ENCODE assay signal across 27 mouse cellular contexts in the genomic region with DNA sequence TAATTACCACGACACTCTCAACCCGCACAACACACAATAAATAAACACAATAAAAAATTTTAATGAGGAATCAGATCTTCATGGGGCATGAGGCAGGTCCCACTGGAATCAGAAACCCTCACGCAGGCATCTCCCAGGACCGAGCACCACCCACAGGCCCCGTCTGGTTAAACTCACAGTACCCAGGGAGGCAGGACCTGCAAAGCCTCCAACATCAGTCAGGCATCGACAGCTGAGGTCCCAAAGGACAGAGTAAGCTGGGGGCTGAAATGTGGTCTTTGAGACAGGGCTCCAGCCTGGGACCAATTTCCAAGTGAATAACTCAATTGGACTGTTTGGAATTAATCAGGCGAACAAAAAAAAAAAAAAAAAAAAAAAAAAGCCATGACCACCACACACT. TPM values are rescaled to one million over a fixed set of nuclear protein-coding genes. Genes with fewer than 3 reads are reported as not detected.
A peak's percentile ranks its signal among the peaks of the same experiment; 100 is the strongest.
DNase-seq lines count a peak whose midpoint lies in the region; ATAC-seq and TF ChIP-seq lines count a peak whose summit lies in the region.
"Had no signal": no experiment of that assay in that cellular context is flagged by ENCODE, and none has a peak within 500 bp of the region (broad histone marks: within the 10 kb centered on the region; RNA-seq: fewer than 3 reads in every experiment).

No protein-coding gene starts in this region.

- no peak for DNase-seq in hindbrain, embryonic 10.5 days (ENCODE audit: low spot score)
- peak; percentile 36 for DNase-seq in brain, embryonic 14.5 days (ENCODE audit: low read depth)
- DNase-seq in limb, embryonic 10.5 days (ENCODE audit: low spot score), result peak; percentile 62
- no peak for DNase-seq in lung, adult 2 months
- no peak for DNase-seq in frontal cortex, postnatal 14 days (ENCODE audit: low spot score in 2 of 2)
- DNase-seq: adrenal gland, postnatal 10 days; cerebellum, adult 11 months; cerebellum, adult 9-10 months; cerebellum, postnatal 36 days; gastrocnemius, postnatal 25 days; heart, postnatal 36 days; kidney, adult 11 months; kidney, postnatal 25 days; liver, embryonic 13.5 days; lung, embryonic 14.5 days; right cerebral cortex, postnatal 25 days had no signal

- no peaks in the 10 kb centered on the region for H3K9me3 ChIP-seq in hindbrain, embryonic 10.5 days
- no peaks in the 10 kb centered on the region for H3K9me3 ChIP-seq in hindbrain, embryonic 13.5 days
- no peaks in the 10 kb centered on the region for H3K9me3 ChIP-seq in limb, embryonic 10.5 days (replicated peaks)
- H3K9me3 ChIP-seq: embryonic facial prominence, embryonic 12.5 days; forebrain, embryonic 12.5 days; heart, embryonic 10.5 days; heart, embryonic 15.5 days; liver, embryonic 13.5 days; midbrain, embryonic 12.5 days; neural tube, embryonic 13.5 days; stomach, embryonic 15.5 days had no signal

- H3K4me2 ChIP-seq in hindbrain, embryonic 13.5 days, result no peak overlapping the region
- H3K4me2 ChIP-seq: embryonic facial prominence, embryonic 12.5 days; forebrain, embryonic 12.5 days; heart, embryonic 15.5 days; hindbrain, embryonic 14.5 days; liver, embryonic 13.5 days; lung, embryonic 14.5 days; midbrain, embryonic 12.5 days; neural tube, embryonic 13.5 days; stomach, embryonic 15.5 days had no signal

- no peak overlapping the region for H3K4me3 ChIP-seq in hindbrain, embryonic 10.5 days
- H3K4me3 ChIP-seq in hindbrain, embryonic 13.5 days, result no peak overlapping the region
- H3K4me3 ChIP-seq in limb, embryonic 10.5 days, result no peak overlapping the region
- no peak overlapping the region for H3K4me3 ChIP-seq in lung, adult 2 months (replicated peaks; ENCODE audit: extremely low read depth, low read depth, low read length)
- H3K4me3 ChIP-seq: embryonic facial prominence, embryonic 12.5 days; forebrain, embryonic 12.5 days; heart, embryonic 10.5 days; heart, embryonic 15.5 days; left cerebral cortex, adult 2 months; liver, embryonic 13.5 days; midbrain, embryonic 12.5 days; neural tube, embryonic 13.5 days; stomach, embryonic 15.5 days had no signal

- TF ChIP-seq CTCF in brain, embryonic 14.5 days (IDR thresholded peaks at IDR 0.05; ENCODE audit: borderline replicate concordance, extremely low read depth, insufficient read depth, insufficient read length), result no peak
- TF ChIP-seq CTCF in lung, adult 2 months (IDR thresholded peaks at IDR 0.05; ENCODE audit: insufficient read depth, low read length), result no peak

- peak overlapping the region; percentile 35; the same call in 1 of the 2 replicates for H3K27ac ChIP-seq in hindbrain, embryonic 10.5 days
- H3K27ac ChIP-seq in hindbrain, embryonic 13.5 days, result no peak overlapping the region
- peak overlapping the region; percentile 37; the same call in 1 of the 2 replicates for H3K27ac ChIP-seq in limb, embryonic 10.5 days
- H3K27ac ChIP-seq: forebrain, embryonic 12.5 days; heart, embryonic 10.5 days; heart, embryonic 15.5 days; hindbrain, embryonic 14.5 days; left cerebral cortex, adult 2 months; liver, embryonic 13.5 days; midbrain, embryonic 12.5 days; neural tube, embryonic 13.5 days; stomach, embryonic 15.5 days had no signal

- 0 out of 2 replicates have a peak, but pooled peaks cover 2% of the 10 kb centered on the region for H3K27me3 ChIP-seq in hindbrain, embryonic 10.5 days (ENCODE audit: insufficient read depth, poor library complexity, severe bottlenecking)
- H3K27me3 ChIP-seq in hindbrain, embryonic 13.5 days, result 0 out of 2 replicates have a peak, but pooled peaks cover 3% of the 10 kb centered on the region
- H3K27me3 ChIP-seq in limb, embryonic 10.5 days (ENCODE audit: low read depth, poor library complexity, severe bottlenecking), result no peaks in the 10 kb centered on the region; the same call in 1 of the 2 replicates
- H3K27me3 ChIP-seq: embryonic facial prominence, embryonic 12.5 days; forebrain, embryonic 12.5 days; liver, embryonic 13.5 days; neural tube, embryonic 13.5 days; Patski; stomach, embryonic 15.5 days had no signal

- no peak overlapping the region for H3K9ac ChIP-seq in hindbrain, embryonic 13.5 days
- H3K9ac ChIP-seq: embryonic facial prominence, embryonic 12.5 days; forebrain, embryonic 12.5 days; heart, embryonic 15.5 days; hindbrain, embryonic 14.5 days; liver, embryonic 13.5 days; lung, embryonic 14.5 days; midbrain, embryonic 12.5 days; neural tube, embryonic 13.5 days; stomach, embryonic 15.5 days had no signal

- peaks cover 48% of the 10 kb centered on the region for H3K4me1 ChIP-seq in hindbrain, embryonic 10.5 days (replicated peaks)
- H3K4me1 ChIP-seq in hindbrain, embryonic 13.5 days (replicated peaks), result peaks cover 6% of the 10 kb centered on the region
- peaks cover 75% of the 10 kb centered on the region for H3K4me1 ChIP-seq in limb, embryonic 10.5 days
- H3K4me1 ChIP-seq in lung, adult 2 months (ENCODE audit: control insufficient read depth, insufficient read depth, low read length), result no peaks in the 10 kb centered on the region
- H3K4me1 ChIP-seq: heart, embryonic 15.5 days had no signal

- 46% methylated on average over 7 of the region's 7 CpGs for WGBS in hindbrain, embryonic 10.5 days
- WGBS in hindbrain, embryonic 13.5 days, result 27% methylated on average over 7 of the region's 7 CpGs
- 22% methylated on average over 7 of the region's 7 CpGs for WGBS in limb, embryonic 10.5 days
- WGBS in lung, adult 2 months, result 74% methylated on average over 7 of the region's 7 CpGs

- ATAC-seq in hindbrain, embryonic 13.5 days (ENCODE audit: low FRiP score), result no peak
- ATAC-seq: Patski had no signal

- H3K36me3 ChIP-seq in hindbrain, embryonic 10.5 days, result no peaks in the 10 kb centered on the region
- no peaks in the 10 kb centered on the region for H3K36me3 ChIP-seq in hindbrain, embryonic 13.5 days
- H3K36me3 ChIP-seq in limb, embryonic 10.5 days, result no peaks in the 10 kb centered on the region
- H3K36me3 ChIP-seq: embryonic facial prominence, embryonic 12.5 days; forebrain, embryonic 12.5 days; heart, embryonic 10.5 days; heart, embryonic 15.5 days; liver, embryonic 13.5 days; midbrain, embryonic 12.5 days; neural tube, embryonic 13.5 days; stomach, embryonic 15.5 days had no signal

- no peak for TF ChIP-seq POLR2A in brain, embryonic 14.5 days (IDR thresholded peaks at IDR 0.05; ENCODE audit: borderline replicate concordance, extremely low read depth, insufficient read depth, insufficient read length, poor library complexity, severe bottlenecking)
- no peak for TF ChIP-seq POLR2A in lung, adult 2 months (IDR thresholded peaks at IDR 0.05; ENCODE audit: borderline replicate concordance, extremely low read depth, low read depth, low read length)

RNA-seq across cellular contexts. Expression of gene Phykpl, which starts 46.2 kb away (rescaled TPM):
- 13.5 and 14.6 TPM in 2 replicates for polyA plus RNA-seq in hindbrain, embryonic 10.5 days (2016; fragmentation: Nextera tagmentation; extraction: Ambion mirVana)
- 10.5 and 11.0 TPM in 2 replicates for polyA plus RNA-seq in hindbrain, embryonic 13.5 days (2015; fragmentation: Nextera tagmentation; extraction: Ambion mirVana)
- 6.6 and 9.3 TPM in 2 replicates for polyA plus RNA-seq in brain, embryonic 14.5 days (2012; rRNA removed)
- polyA plus RNA-seq in limb, embryonic 10.5 days (2016; fragmentation: Nextera tagmentation; extraction: Ambion mirVana), result 15.6 and 16.1 TPM in 2 replicates
- polyA plus RNA-seq in lung, adult 2 months (2012; rRNA removed), result 19.8 and 25.4 TPM in 2 replicates

Comparison
In these comparisons a context has a peak if more than half of its experiments do, and no peak if none do; other contexts are left out.
1. DNase-seq: peak in brain, embryonic 14.5 days (single experiment) and limb, embryonic 10.5 days (single experiment); none in hindbrain, embryonic 10.5 days (single experiment), lung, adult 2 months (single experiment) and frontal cortex, postnatal 14 days (0 of 2).